Mouse (Mus musculus) liver, embryonic 11.5 days (tissue): ENCODE results near the gene Usp4. TPM values are rescaled to one million over a fixed set of nuclear protein-coding genes. Genes with fewer than 3 reads are reported as not detected.

Experiments
- ATAC-seq: fragments of 200-750 bp; cut with Nextera tagmentation; replicated peaks from 2 replicates; pipeline ENCODE4 v1.8.0; 2017; ENCODE audit warnings: moderate number of reproducible peaks, mild to moderate bottlenecking, moderate TSS enrichment, moderate library complexity; ENCODE audit not compliant: low FRiP score
- DNase-seq: peaks from one replicate; pipeline ENCODE4 v3.0.0-alpha.2; 2017; ENCODE audit warnings: low spot score
- H3K27ac ChIP-seq: fragments of 300-500 bp; sonication (generic); 2 replicates; pipeline ENCODE4 v1.5.1; 2014; ENCODE audit warnings: mild to moderate bottlenecking, low read depth, low read length, control low read depth
- H3K27me3 ChIP-seq: fragments of 300-500 bp; sonication (generic); replicated peaks from 2 replicates; pipeline ENCODE4 v1.6.1; 2014; ENCODE audit warnings: low read length, mixed read lengths; ENCODE audit not compliant: control insufficient read depth, insufficient read depth
- H3K36me3 ChIP-seq: fragments of 300-500 bp; sonication (generic); 2 replicates; pipeline ENCODE4 v1.6.1; 2014; ENCODE audit warnings: mild to moderate bottlenecking, low read length, moderate library complexity, mixed read lengths; ENCODE audit not compliant: control insufficient read depth, insufficient read depth
- H3K4me1 ChIP-seq: fragments of 300-500 bp; sonication (generic); replicated peaks from 2 replicates; pipeline ENCODE4 v1.6.1; 2014; ENCODE audit warnings: low read length, mixed read lengths; ENCODE audit not compliant: control insufficient read depth, insufficient read depth
- H3K4me2 ChIP-seq: fragments of 300-500 bp; sonication (generic); 2 replicates; pipeline ENCODE4 v1.6.1; 2014; ENCODE audit warnings: mild to moderate bottlenecking, control low read depth, moderate library complexity
- H3K4me3 ChIP-seq: fragments of 300-500 bp; sonication (generic); 2 replicates; pipeline ENCODE4 v1.5.1; 2014; ENCODE audit warnings: low read depth, low read length, control low read depth
- H3K9ac ChIP-seq: fragments of 300-500 bp; sonication (generic); 2 replicates; pipeline ENCODE4 v1.6.1; 2014; ENCODE audit warnings: low read depth, low read length, control low read depth
- H3K9me3 ChIP-seq: fragments of 300-500 bp; sonication (generic); 2 replicates; pipeline ENCODE4 v1.6.1; 2016; ENCODE audit warnings: low read length, inconsistent platforms, mixed read lengths; ENCODE audit not compliant: control insufficient read depth
- WGBS: fragments of 180-500 bp; shearing (Covaris S2); extraction: QIAGEN DNeasy Blood & Tissue Kit; methylation state at CpG from one replicate; pipeline ENCODE4 v1.1.7; 2014; 5-methylcytosine and 5-hydroxymethylcytosine counted together
- polyA plus RNA-seq: library from polyadenylated mRNA; unstranded; fragments of >200 nt; fragmentation: Nextera tagmentation; extraction: Ambion mirVana; gene quantifications from 2 replicates; pipeline ENCODE4 v1.2.1, GENCODE M21; 2014

Usp4 gene
- polyA plus RNA-seq, 1 experiment from 2014 or later, result 114 TPM

DNA sequence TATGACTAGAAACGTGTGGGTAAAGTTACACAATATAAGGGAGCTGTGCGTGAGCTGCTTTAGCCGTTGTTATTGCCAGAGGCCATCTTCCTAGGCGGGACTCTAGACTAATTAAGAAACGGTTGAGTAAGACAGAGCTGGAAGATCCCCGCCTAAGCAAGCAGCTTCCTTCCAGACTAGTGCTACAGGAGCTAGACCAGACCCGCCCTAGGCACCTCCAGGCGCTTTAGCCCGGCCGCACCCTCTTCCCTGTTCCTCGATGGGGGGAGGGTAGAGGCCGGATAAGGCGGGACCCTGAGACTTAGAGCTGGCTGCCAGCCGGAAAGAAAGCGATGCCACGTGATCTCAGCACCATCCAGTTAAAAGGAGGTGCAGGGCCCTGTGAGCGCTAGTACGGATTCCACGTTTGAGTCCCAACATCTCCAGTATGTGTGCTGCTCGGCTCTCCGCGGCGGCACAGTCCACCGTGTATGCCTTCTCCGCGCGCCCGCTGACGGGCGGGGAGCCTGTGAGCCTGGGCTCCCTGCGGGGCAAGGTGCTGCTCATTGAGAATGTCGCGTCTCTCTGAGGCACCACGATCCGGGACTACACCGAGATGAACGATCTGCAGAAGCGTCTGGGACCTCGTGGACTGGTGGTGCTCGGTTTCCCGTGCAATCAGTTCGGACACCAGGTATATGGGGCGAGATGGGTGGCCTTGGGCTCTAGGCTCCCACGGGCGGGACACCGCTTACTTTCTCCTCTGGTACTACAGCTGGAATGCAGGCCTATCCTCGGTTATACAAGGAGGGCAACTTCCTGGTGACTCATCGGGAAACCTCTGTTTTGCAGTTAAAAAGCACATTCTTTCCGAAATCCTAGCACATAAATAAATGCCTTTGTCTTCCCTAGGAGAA is 8.5 kb upstream of the Usp4 start, which contains the start of gene Gpx1:
Gpx1 (plus strand) TSS at position 18 of the 896 bp plus-strand sequence.
- Histone ChIP-seq H3K4me2 (peak within 1 kb of the TSS; percentile 74), H3K9ac (peak within 1 kb of the TSS; percentile 89), H3K4me3 (peak within 1 kb of the TSS; percentile 71), H3K36me3 (peaks cover 21% of the 10 kb centered on the region), H3K27ac (peak within 1 kb of the TSS; percentile 98), H3K27me3 (no peaks in the 10 kb centered on the region), H3K9me3 (no peaks in the 10 kb centered on the region), H3K4me1 (peaks cover 43% of the 10 kb centered on the region)
- DNase-seq (peak; percentile 95), ATAC-seq (peak; percentile 93)
- WGBS, result under 1% methylated on average over 49 of the region's 49 CpGs

DNA sequence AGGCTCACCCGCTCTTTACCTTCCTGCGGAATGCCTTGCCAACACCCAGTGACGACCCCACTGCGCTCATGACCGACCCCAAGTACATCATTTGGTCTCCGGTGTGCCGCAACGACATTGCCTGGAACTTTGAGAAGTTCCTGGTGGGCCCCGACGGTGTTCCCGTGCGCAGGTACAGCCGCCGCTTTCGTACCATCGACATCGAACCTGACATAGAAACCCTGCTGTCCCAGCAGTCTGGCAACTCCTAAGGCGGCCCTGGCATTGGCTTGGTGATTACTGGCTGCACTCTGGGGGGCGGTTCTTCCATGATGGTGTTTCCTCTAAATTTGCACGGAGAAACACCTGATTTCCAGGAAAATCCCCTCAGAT is 7.8 kb upstream of the Usp4 start:
- Histone ChIP-seq H3K4me2 (peak overlapping the region; percentile 74), H3K9me3 (no peaks in the 10 kb centered on the region), H3K4me1 (peaks cover 48% of the 10 kb centered on the region), H3K27ac (peak overlapping the region; percentile 98), H3K4me3 (peak overlapping the region; percentile 71), H3K9ac (peak overlapping the region; percentile 89), H3K27me3 (no peaks in the 10 kb centered on the region), H3K36me3 (peaks cover 14% of the 10 kb centered on the region)
- WGBS, result 4% methylated on average over 20 of the region's 20 CpGs
- ATAC-seq, result no peak
- DNase-seq, result peak; percentile 52

DNA sequence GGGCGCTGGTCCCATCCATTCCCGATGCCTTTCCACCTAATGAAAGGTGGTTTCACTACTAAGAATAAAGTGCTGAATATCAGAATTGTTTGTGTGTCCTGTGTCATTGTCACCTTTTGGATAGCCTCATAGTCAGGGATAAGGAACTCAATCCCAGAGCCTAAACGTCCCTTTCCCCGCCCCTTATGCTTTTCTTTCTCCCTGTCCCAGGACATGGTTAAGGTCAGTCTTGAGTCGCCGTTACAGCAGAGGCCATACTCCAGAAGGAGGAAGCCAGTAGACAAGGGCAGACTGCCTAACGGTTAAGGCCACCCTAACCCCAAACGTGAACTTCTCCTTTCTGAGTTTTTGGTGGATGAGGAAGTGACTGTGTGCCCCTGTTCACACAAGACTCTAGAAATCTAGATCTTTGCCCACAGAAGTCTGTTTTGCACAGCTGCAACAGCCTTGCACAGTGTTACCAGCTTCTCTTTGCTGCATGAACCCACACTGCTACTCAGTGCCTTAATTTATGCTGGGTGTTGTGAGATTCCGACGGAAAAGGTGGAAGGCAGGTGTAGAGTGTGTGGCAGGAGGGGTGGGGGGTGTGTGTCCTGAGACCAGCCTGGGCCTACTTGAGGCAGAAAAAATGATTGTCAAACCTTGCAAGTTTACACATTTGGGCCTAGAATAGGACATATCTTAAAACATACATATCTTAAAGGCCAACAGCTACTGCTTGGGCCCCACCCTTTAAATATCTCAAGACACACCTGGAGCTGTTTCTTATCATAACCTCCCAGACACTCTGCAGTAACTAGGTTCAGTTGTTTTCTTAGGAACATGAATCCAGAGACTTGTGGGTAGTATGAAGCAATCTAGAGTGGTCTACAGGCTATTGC is 7.2 kb upstream of the Usp4 start:
- DNase-seq, result peak; percentile 65
- 25% methylated on average over 10 of the region's 10 CpGs for WGBS

DNA sequence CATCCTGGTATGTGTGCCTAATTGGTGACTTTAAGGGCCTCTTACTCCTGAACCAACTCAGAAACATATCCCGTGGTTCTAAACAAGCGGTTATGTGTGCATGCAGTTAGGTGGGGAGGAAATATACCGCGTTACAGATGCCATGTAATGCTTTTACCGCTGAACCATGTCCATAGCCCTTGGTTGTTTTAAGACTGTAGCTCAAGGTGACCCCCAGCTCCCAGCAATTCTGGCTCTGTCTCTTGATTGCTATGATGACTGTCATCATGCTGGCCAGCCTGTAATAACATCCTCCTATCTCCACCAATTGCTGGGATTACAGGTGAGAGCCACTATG is 6.5 kb upstream of the Usp4 start:
- DNase-seq, result no peak
- WGBS, result 63% methylated on average over 5 of the region's 5 CpGs
- peaks cover 6% of the 10 kb centered on the region for H3K36me3 ChIP-seq
- H3K27ac ChIP-seq, result peak overlapping the region; percentile 98
- H3K9ac ChIP-seq, result peak overlapping the region; percentile 89
- H3K4me1 ChIP-seq, result peaks cover 48% of the 10 kb centered on the region
- peak overlapping the region; percentile 74 for H3K4me2 ChIP-seq
- H3K9me3 ChIP-seq, result no peaks in the 10 kb centered on the region
- ATAC-seq, result no peak
- peak overlapping the region; percentile 71 for H3K4me3 ChIP-seq
- no peaks in the 10 kb centered on the region for H3K27me3 ChIP-seq

More for the DNA sequence above, 7.2 kb upstream of the Usp4 start:
- no peaks in the 10 kb centered on the region for H3K9me3 ChIP-seq
- H3K4me1 ChIP-seq, result peaks cover 48% of the 10 kb centered on the region
- H3K4me2 ChIP-seq, result peak overlapping the region; percentile 74
- H3K36me3 ChIP-seq, result peaks cover 7% of the 10 kb centered on the region
- H3K27me3 ChIP-seq, result no peaks in the 10 kb centered on the region
- peak overlapping the region; percentile 89 for H3K9ac ChIP-seq
- ATAC-seq, result peak; percentile 71
- H3K4me3 ChIP-seq, result peak overlapping the region; percentile 71
- peak overlapping the region; percentile 98 for H3K27ac ChIP-seq

DNA sequence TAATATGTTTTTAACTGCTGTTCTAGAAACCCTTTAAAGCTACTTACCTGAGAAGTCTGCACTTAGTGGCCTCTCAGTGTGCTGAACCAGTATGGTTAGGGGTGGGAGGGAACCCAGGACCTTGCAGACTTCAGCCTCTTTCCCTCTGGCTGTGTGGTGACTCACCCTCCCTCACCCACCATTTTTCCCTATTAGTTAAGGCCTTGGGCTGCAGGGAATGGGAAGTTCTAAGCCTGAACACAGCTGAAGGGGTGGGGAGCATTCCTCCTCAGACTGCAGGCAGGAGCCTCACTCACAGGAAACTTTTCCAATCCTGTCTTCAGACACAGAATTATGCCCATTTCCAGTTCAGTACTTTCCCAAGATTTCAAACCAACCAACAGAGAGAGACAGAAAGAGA is 5.9 kb upstream of the Usp4 start:
- no peak for DNase-seq
- peak overlapping the region; percentile 74 for H3K4me2 ChIP-seq

DNA sequence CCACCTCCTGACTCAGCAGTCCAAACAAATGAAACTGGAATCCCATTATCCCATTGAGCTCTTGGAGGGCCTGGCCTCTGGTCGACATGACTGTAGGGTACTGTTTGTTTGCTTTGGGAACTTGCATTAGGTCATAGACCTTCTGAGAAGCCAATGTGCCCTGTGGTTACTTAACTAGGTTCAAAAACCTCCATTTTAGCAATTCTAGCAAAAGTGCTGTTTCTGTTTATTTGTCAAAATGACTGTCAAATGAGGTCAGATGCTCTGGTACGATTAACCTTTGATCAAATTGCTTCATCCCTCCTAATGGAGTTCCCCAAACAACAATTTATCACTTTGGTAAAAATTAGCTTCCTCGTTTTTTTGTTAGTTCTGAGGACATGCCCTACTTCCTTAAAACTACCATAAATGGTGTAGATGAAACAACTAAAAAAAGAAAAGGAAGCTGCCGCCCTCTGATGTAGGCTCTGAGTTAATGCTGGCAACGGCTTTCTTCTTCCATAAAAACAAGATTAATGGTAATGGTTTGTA is 5.3 kb upstream of the Usp4 start:
- Histone ChIP-seq H3K9ac (peak overlapping the region; percentile 89), H3K4me2 (peak overlapping the region; percentile 74), H3K27me3 (no peaks in the 10 kb centered on the region), H3K27ac (peak overlapping the region; percentile 98), H3K4me3 (no peak overlapping the region), H3K36me3 (peaks cover 4% of the 10 kb centered on the region; the same call in 1 of the 2 replicates), H3K9me3 (no peaks in the 10 kb centered on the region), H3K4me1 (peaks cover 48% of the 10 kb centered on the region)
- DNase-seq (no peak), ATAC-seq (no peak)
- WGBS, result 27% methylated on average over 5 of the region's 5 CpGs

More for the DNA sequence above, 5.9 kb upstream of the Usp4 start:
- no peaks in the 10 kb centered on the region for H3K9me3 ChIP-seq
- H3K36me3 ChIP-seq, result peaks cover 4% of the 10 kb centered on the region; the same call in 1 of the 2 replicates
- peak overlapping the region; percentile 89 for H3K9ac ChIP-seq
- peaks cover 48% of the 10 kb centered on the region for H3K4me1 ChIP-seq
- ATAC-seq, result no peak
- H3K27ac ChIP-seq, result peak overlapping the region; percentile 98
- peak overlapping the region; percentile 71 for H3K4me3 ChIP-seq
- no peaks in the 10 kb centered on the region for H3K27me3 ChIP-seq

DNA sequence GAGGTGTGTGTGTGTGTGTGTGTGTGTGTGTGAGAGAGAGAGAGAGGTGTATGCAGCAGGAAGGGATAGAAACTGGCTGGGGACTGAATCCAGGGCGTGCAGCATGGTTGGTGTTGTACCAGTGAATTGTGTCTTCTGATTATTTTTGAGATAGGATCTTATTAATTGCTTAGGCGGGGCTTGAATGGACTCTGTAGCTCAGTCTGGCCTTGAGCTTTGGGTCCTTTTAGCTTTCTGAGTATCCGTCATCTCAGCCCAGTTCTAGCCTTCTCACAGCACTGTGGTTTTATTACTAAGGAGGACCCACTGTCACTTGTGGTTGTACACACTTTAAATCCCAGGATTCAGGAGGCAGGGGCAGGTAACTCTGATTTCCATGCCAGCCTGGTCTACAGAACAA is 4.3 kb upstream of the Usp4 start:
- H3K9me3 ChIP-seq, result no peaks in the 10 kb centered on the region
- H3K27ac ChIP-seq, result peak overlapping the region; percentile 98
- DNase-seq (no peak), ATAC-seq (no peak)
- H3K27me3 ChIP-seq, result no peaks in the 10 kb centered on the region
- H3K4me1 ChIP-seq, result peaks cover 46% of the 10 kb centered on the region
- H3K9ac ChIP-seq, result peak overlapping the region; percentile 30; the same call in 1 of the 2 replicates
- H3K4me3 ChIP-seq, result no peak overlapping the region
- H3K4me2 ChIP-seq, result peak overlapping the region; percentile 8; the same call in 1 of the 2 replicates
- 65% methylated on average over 3 of the region's 3 CpGs for WGBS
- peaks cover 4% of the 10 kb centered on the region; the same call in 1 of the 2 replicates for H3K36me3 ChIP-seq

DNA sequence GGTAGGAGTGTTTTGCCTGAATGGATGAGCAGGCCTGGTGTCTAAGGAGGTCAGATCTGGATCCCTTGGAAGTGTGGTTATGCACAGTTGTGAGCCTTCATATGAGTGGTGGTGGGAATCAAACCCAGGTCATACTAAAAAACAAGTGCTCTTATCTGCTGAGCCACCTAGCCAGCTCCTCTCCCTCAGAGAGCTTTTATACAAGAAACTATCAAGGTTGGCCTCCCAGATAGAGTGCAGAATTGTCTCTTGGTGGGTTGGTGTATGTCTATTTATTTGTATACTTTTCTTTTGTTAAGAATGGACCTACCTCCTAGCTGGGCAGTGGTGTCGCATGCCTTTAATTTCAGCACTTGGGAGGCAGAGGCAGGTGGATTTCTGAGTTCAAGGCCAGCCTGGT is 3.8 kb upstream of the Usp4 start:
- Histone ChIP-seq H3K36me3 (peaks cover 4% of the 10 kb centered on the region; the same call in 1 of the 2 replicates), H3K4me2 (peak overlapping the region; percentile 29), H3K9me3 (no peaks in the 10 kb centered on the region), H3K27me3 (no peaks in the 10 kb centered on the region), H3K4me3 (no peak overlapping the region), H3K9ac (no peak overlapping the region; the same call in 1 of the 2 replicates), H3K27ac (peak overlapping the region; percentile 98), H3K4me1 (peaks cover 47% of the 10 kb centered on the region)
- DNase-seq (no peak), ATAC-seq (no peak)
- 68% methylated on average over 1 of the region's 1 CpGs for WGBS
